Mouse (Mus musculus) effector memory CD4-positive, alpha-beta T cell, adult 5 months (primary cell): ENCODE results near the gene Hspa12b. TPM values are rescaled to one million over a fixed set of nuclear protein-coding genes. Genes with fewer than 3 reads are reported as not detected.

Experiments
- polyA plus RNA-seq: library from polyadenylated mRNA; unstranded; fragments of 100-300 nt; shearing (Covaris generic); gene quantifications from one replicate; pipeline ENCODE4 v1.2.1, GENCODE M21; 2017

Gene Hspa12b
- not detected for polyA plus RNA-seq

GRCm38 (mm10) chr2:131127161-131127730, at the start of gene Hspa12b:
TSS of gene Hspa12b (plus strand) at chr2:131127280.

GRCm38 (mm10) chr2:131086667-131087390, 40.3 kb upstream of the Hspa12b start, which contains the start of gene Siglec1:
TSS of gene Siglec1 (minus strand) at chr2:131086765.

DNA sequence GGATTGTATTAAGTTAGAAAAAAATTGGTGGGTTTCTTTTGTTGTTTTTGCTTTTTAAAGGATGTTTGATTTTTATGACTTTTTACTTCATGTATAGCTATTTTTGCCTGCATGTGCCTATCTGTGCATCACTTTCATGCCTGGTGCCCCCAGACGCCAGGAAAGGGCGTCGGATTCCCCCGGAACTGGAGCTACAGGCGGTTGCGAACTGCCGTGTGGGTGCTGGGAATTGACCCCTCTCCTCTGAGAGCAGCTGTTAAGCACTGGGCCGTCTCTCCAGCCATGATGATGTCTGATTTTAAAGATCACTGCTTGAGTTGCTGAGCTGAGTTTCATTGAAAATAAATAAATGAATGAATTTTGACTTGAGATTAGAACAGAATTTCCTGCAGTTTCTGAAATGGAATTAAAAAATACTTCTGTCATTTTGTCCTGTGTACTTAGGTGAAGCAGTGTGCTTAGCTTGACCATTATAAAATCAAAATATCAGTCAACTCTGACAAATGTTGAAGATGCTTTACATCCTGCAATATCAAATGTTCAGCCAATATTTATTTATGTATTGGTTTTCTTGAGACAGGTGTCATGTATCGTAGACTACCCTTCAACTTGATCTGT, 6.0 kb downstream of the Hspa12b start, which contains the start of gene Gm11037:
Gene Gm11037, plus strand, starts transcription at position 568 of the 618 bp plus-strand sequence.

GRCm38 (mm10) chr2:131159938-131160581, 33.0 kb downstream of the Hspa12b start, which contains the start of gene 1700037H04Rik:
TSS of gene 1700037H04Rik (minus strand) at chr2:131160081.

DNA sequence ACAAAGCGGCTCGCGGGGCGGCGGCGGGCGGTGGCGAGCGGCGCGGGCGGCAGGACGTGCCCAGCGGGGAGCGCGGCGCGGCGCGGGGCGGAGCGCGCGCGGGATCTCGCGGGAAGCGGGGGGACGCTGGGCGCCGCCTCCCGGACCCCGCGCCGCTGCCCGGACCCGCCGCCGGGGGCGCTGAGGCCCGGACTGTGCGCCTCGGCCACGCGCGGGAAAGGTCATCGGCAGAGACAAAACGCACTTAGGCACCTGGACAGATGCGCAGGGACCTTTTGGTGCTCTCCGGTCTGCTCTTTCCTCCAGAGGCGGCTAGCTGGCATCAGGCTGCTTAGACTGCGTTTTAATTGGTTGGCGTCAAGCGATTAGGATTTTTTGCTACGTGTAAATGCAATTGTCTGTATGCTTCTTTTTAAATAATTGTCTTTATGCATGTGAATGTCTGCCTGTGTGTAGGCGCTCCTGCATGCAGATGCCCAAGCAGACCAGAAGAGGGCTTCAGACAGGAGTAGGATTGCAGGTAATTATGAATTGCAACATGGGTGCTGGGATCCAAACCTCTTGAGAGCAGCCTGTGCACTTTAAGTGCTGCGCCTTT, 53.0 kb downstream of the Hspa12b start, which contains the start of gene Cenpb:
Gene Cenpb, minus strand, starts transcription at position 78 of the 598 bp plus-strand sequence.

DNA sequence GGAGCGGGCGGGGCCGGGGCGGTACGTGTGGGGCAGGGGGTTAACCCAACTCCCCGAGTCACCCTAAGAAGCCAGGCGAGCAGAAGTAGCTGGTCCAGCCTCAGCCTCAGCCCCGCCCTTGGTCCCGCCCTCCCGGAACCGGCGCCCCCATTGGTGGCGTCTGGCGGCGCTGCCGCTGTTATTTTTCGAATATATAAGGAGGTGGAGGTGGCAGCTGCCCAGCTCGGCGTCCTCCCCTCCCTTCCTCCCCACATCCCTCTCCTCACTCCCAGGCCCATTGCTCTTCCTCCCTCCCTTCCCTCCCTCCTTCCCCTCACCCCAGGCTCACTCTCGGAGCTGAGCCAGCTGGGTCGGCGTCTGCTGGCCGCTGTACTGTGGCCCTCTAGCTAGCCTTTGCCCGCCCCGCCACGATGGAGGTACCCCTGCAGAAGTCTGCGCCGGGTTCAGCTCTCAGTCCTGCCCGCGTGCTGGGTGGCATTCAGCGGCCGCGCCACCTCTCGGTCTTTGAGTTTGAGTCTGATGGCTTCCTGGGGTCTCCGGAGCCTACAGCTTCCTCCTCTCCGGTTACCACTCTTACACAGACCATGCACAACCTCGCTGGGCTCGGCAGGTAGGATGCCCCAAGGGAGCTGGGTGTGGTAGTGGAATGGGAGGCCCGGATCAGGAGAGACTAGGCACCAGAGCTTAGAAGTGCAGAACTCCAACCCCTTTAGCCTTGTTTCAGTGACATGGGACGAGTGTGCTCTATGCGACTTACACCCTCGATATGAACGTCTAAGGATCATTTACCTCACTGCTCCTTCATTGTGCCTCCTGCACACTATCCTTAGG, 59.9 kb downstream of the Hspa12b start, which contains the start of the genes Cdc25b and Spef1:
Gene Cdc25b, plus strand, starts transcription at position 179 of the 831 bp plus-strand sequence.
Gene Spef1, minus strand, starts transcription at position 512 of the 831 bp plus-strand sequence.

Other genes with a start within 250 kb of the Hspa12b start
- gene 4930402H24Rik, start 220.9 kb upstream of the Hspa12b start, polyA plus RNA-seq, result 20.6 TPM
- gene Atrn, start 220.8 kb upstream of the Hspa12b start, polyA plus RNA-seq, result 13.7 TPM
- not detected for gene Gfra4, start 84.2 kb upstream of the Hspa12b start, polyA plus RNA-seq
- not detected for gene Adam33, start 63.5 kb upstream of the Hspa12b start, polyA plus RNA-seq
- not detected for gene Siglec1, start 40.5 kb upstream of the Hspa12b start, polyA plus RNA-seq
- gene Gm11037, start 6.2 kb downstream of the Hspa12b start, polyA plus RNA-seq, result not detected
- 27.3 TPM for gene 1700037H04Rik, start 32.8 kb downstream of the Hspa12b start, polyA plus RNA-seq
- gene Cenpb, start 52.8 kb downstream of the Hspa12b start, polyA plus RNA-seq, result 8.0 TPM
- 73.8 TPM for gene Cdc25b, start 59.7 kb downstream of the Hspa12b start, polyA plus RNA-seq
- 0.22 TPM for gene Spef1, start 60.0 kb downstream of the Hspa12b start, polyA plus RNA-seq
- gene Ap5s1, start 79.8 kb downstream of the Hspa12b start, polyA plus RNA-seq, result 8.4 TPM
- 11.5 TPM for gene Mavs, start 106.8 kb downstream of the Hspa12b start, polyA plus RNA-seq
- 82.2 TPM for gene Pank2, start 135.2 kb downstream of the Hspa12b start, polyA plus RNA-seq
- 5.3 TPM for gene Rnf24, start 225.6 kb downstream of the Hspa12b start, polyA plus RNA-seq